In genomic region chr17:68100093-68100492, GRCm38 (mm10) we compare ENCODE assay signal across 18 mouse cellular contexts.
DNase-seq lines count a peak whose midpoint lies in the region; ATAC-seq lines count a peak whose summit lies in the region.
"Had no signal": no experiment of that assay in that cellular context is flagged by ENCODE, and none has a peak within 500 bp of the region (broad histone marks: within the 10 kb centered on the region; RNA-seq: fewer than 3 reads in every experiment).

No protein-coding gene starts in this region.

- ATAC-seq in common myeloid progenitor, adult 5-6 weeks (replicated peaks; ENCODE audit: low read depth, poor library complexity, severe bottlenecking), result peak; percentile 92
- peak; percentile 52 to 61 for ATAC-seq in hematopoietic stem cell, adult 5-6 weeks (replicated peaks in 1 of 2; ENCODE audit: insufficient read depth in 1 of 2, low FRiP score in 2 of 2, low TSS enrichment in 1 of 2, low read depth in 1 of 2, poor library complexity in 2 of 2, severe bottlenecking in 2 of 2)
- peak; percentile 83 for ATAC-seq in megakaryocyte progenitor cell, adult 5-6 weeks (replicated peaks; ENCODE audit: poor library complexity)
- ATAC-seq: activated CD4-positive, CD25-positive, alpha-beta regulatory T cell, adult 4 months; forebrain, embryonic 14.5 days; forebrain, embryonic 16.5 days; Patski had no signal

- no peak for DNase-seq in adrenal gland, postnatal 14 days
- DNase-seq in c-Kit-positive CD71-positive TER-119-positive erythroid progenitor cells, embryonic 14.5 days (ENCODE audit: low spot score), result no peak
- DNase-seq in kidney, adult 9 months, result no peak
- DNase-seq: adrenal gland, adult 8-10 months; adrenal gland, postnatal 25 days; cerebellum, adult 11-12 months; cerebellum, adult 2 months; cerebellum, adult 9-10 months; cerebellum, postnatal 10 days; cerebellum, postnatal 25 days; embryo, embryonic 11 days had no signal
